Mouse (Mus musculus) embryonic facial prominence, embryonic 13.5 days (tissue): Measurements from ENCODE around the gene Rragd. TPM values are rescaled to one million over a fixed set of nuclear protein-coding genes. Genes with fewer than 3 reads are reported as not detected.
A peak's percentile ranks its signal among the peaks of the same experiment; 100 is the strongest.
"Not testable (repeated sequence)": the region's sequence is repeated elsewhere in the genome, so short reads cannot be mapped to it uniquely, and the experiment has no call there.

ENCODE experiments used
- ATAC-seq: fragments of 200-750 bp; cut with Nextera tagmentation; 2 replicates; pipeline ENCODE4 v1.8.0; 2017; ENCODE audit warnings: low read depth; ENCODE audit not compliant: insufficient number of reproducible peaks, insufficient read depth, low FRiP score, low TSS enrichment
- H3K27ac ChIP-seq: fragments of 300-500 bp; sonication (generic); 2 replicates; pipeline ENCODE4 v1.5.1; 2015; ENCODE audit warnings: moderate library complexity, mild to moderate bottlenecking, inconsistent platforms
- H3K27me3 ChIP-seq: fragments of 300-500 bp; sonication (generic); 2 replicates; pipeline ENCODE4 v1.6.1; 2015; ENCODE audit warnings: mild to moderate bottlenecking, inconsistent platforms
- H3K36me3 ChIP-seq: fragments of 300-500 bp; sonication (generic); 2 replicates; pipeline ENCODE4 v1.6.1; 2015; ENCODE audit warnings: mild to moderate bottlenecking, inconsistent platforms
- H3K4me1 ChIP-seq: fragments of 300-500 bp; sonication (generic); 2 replicates; pipeline ENCODE4 v1.6.1; 2015; ENCODE audit warnings: inconsistent platforms
- H3K4me2 ChIP-seq: fragments of 300-500 bp; sonication (generic); 2 replicates; pipeline ENCODE4 v1.6.1; 2015; ENCODE audit warnings: moderate library complexity, mild to moderate bottlenecking, inconsistent platforms
- H3K4me3 ChIP-seq: fragments of 300-500 bp; sonication (generic); 2 replicates; pipeline ENCODE4 v1.5.1; 2015; ENCODE audit warnings: mild to moderate bottlenecking, inconsistent platforms
- H3K9ac ChIP-seq: fragments of 300-500 bp; sonication (generic); 2 replicates; pipeline ENCODE4 v1.6.1; 2015; ENCODE audit warnings: mild to moderate bottlenecking, inconsistent platforms
- H3K9me3 ChIP-seq: fragments of 300-500 bp; sonication (generic); 2 replicates; pipeline ENCODE4 v1.6.1; 2016; ENCODE audit warnings: inconsistent platforms
- WGBS: fragments of 180-500 bp; shearing (Covaris S2); methylation state at CpG from one replicate; pipeline ENCODE4 v1.1.7; 2015; ENCODE audit warnings: mixed read lengths; 5-methylcytosine and 5-hydroxymethylcytosine counted together
- polyA plus RNA-seq: library from polyadenylated mRNA; unstranded; fragments of >200 nt; fragmentation: Nextera tagmentation; extraction: Ambion mirVana; gene quantifications from 2 replicates; pipeline ENCODE4 v1.2.1, GENCODE M21; 2015

Rragd gene
- polyA plus RNA-seq, 1 experiment from 2014 or later, result 9.9 TPM

- H3K9ac ChIP-seq, result no peak overlapping the region
- no peaks in the 10 kb centered on the region for H3K9me3 ChIP-seq
- 39% methylated on average over 2 of the region's 2 CpGs for WGBS
- H3K27ac ChIP-seq, result no peak overlapping the region
- H3K4me1 ChIP-seq, result peaks cover 10% of the 10 kb centered on the region
- peaks cover 4% of the 10 kb centered on the region; the same call in 1 of the 2 replicates for H3K27me3 ChIP-seq
- H3K4me3 ChIP-seq, result no peak overlapping the region
- H3K36me3 ChIP-seq, result no peaks in the 10 kb centered on the region
- H3K4me2 ChIP-seq, result no peak overlapping the region
- no peak for ATAC-seq
These were observed 26.4 kb upstream of the Rragd start for GRCm38 (mm10) chr4:32956423-32956822.

GRCm38 (mm10) chr4:32961394-32961793, 21.4 kb upstream of the Rragd start:
- Histone ChIP-seq H3K4me2 (no peak overlapping the region), H3K36me3 (no peaks in the 10 kb centered on the region), H3K4me1 (no peaks in the 10 kb centered on the region), H3K9ac (no peak overlapping the region), H3K27ac (no peak overlapping the region), H3K9me3 (no peaks in the 10 kb centered on the region), H3K4me3 (no peak overlapping the region), H3K27me3 (no peaks in the 10 kb centered on the region)
- 66% methylated on average over 3 of the region's 3 CpGs for WGBS
- ATAC-seq, result no peak

- not testable (repeated sequence) for H3K9me3 ChIP-seq, H3K36me3 ChIP-seq, H3K4me1 ChIP-seq, H3K27me3 ChIP-seq, H3K4me2 ChIP-seq, ATAC-seq, H3K9ac ChIP-seq, H3K4me3 ChIP-seq, H3K27ac ChIP-seq
- WGBS, result 92% methylated on average over 19 of the region's 19 CpGs
These were observed 18.2 kb upstream of the Rragd start for GRCm38 (mm10) chr4:32964619-32965018.

GRCm38 (mm10) chr4:32977331-32977730, 5.5 kb upstream of the Rragd start:
- WGBS, result 83% methylated on average over 4 of the region's 4 CpGs
- Histone ChIP-seq H3K9ac (no peak overlapping the region), H3K4me1 (peaks cover under 1% of the 10 kb centered on the region; the same call in 1 of the 2 replicates), H3K36me3 (no peaks in the 10 kb centered on the region), H3K4me3 (no peak overlapping the region), H3K4me2 (no peak overlapping the region), H3K27ac (no peak overlapping the region), H3K27me3 (peaks cover 12% of the 10 kb centered on the region), H3K9me3 (peaks cover 15% of the 10 kb centered on the region; the same call in 1 of the 2 replicates)
- ATAC-seq, result no peak

GRCm38 (mm10) chr4:32980061-32980460, 2.8 kb upstream of the Rragd start:
- 64% methylated on average over 3 of the region's 3 CpGs for WGBS
- no peak overlapping the region for H3K9ac ChIP-seq

GRCm38 (mm10) chr4:32981617-32982016, 1.2 kb upstream of the Rragd start:
- Histone ChIP-seq H3K27me3 (peaks cover 18% of the 10 kb centered on the region), H3K4me1 (peaks cover 16% of the 10 kb centered on the region), H3K9me3 (no peaks in the 10 kb centered on the region), H3K36me3 (no peaks in the 10 kb centered on the region), H3K9ac (no peak overlapping the region), H3K4me2 (no peak overlapping the region), H3K27ac (no peak overlapping the region), H3K4me3 (no peak overlapping the region)
- ATAC-seq, result no peak
- WGBS, result 10% methylated on average over 5 of the region's 5 CpGs

More at GRCm38 (mm10) chr4:32980061-32980460, 2.8 kb upstream of the Rragd start:
- ATAC-seq, result no peak
- no peaks in the 10 kb centered on the region for H3K9me3 ChIP-seq
- peaks cover 13% of the 10 kb centered on the region for H3K4me1 ChIP-seq
- no peaks in the 10 kb centered on the region for H3K36me3 ChIP-seq
- H3K27me3 ChIP-seq, result peaks cover 18% of the 10 kb centered on the region
- H3K4me2 ChIP-seq, result no peak overlapping the region
- no peak overlapping the region for H3K27ac ChIP-seq
- H3K4me3 ChIP-seq, result no peak overlapping the region

GRCm38 (mm10) chr4:32982041-32982715, 659 bp upstream of the Rragd start:
- Histone ChIP-seq H3K4me1 (peaks cover 16% of the 10 kb centered on the region), H3K27me3 (peaks cover 18% of the 10 kb centered on the region), H3K9me3 (no peaks in the 10 kb centered on the region), H3K4me2 (peak overlapping the region; percentile 100), H3K36me3 (no peaks in the 10 kb centered on the region), H3K27ac (no peak overlapping the region), H3K9ac (peak overlapping the region; percentile 80; the same call in 1 of the 2 replicates), H3K4me3 (peak overlapping the region; percentile 74)
- WGBS, result 2% methylated on average over 15 of the region's 15 CpGs
- peak; percentile 43; the same call in 1 of the 2 replicates for ATAC-seq

- Histone ChIP-seq H3K4me3 (peak overlapping the region; percentile 74), H3K27ac (peak overlapping the region; percentile 55; the same call in 1 of the 2 replicates), H3K36me3 (no peaks in the 10 kb centered on the region), H3K9me3 (no peaks in the 10 kb centered on the region), H3K4me2 (peak overlapping the region; percentile 100), H3K27me3 (peaks cover 18% of the 10 kb centered on the region), H3K4me1 (peaks cover 16% of the 10 kb centered on the region), H3K9ac (peak overlapping the region; percentile 80)
- under 1% methylated on average over 84 of the region's 94 CpGs for WGBS
- peak; percentile 54 for ATAC-seq
These were observed 629 bp downstream of the Rragd start for GRCm38 (mm10) chr4:32983176-32984155.

- Histone ChIP-seq H3K9me3 (no peaks in the 10 kb centered on the region), H3K27me3 (peaks cover 18% of the 10 kb centered on the region), H3K9ac (peak overlapping the region; percentile 80; the same call in 1 of the 2 replicates), H3K27ac (no peak overlapping the region), H3K4me1 (peaks cover 16% of the 10 kb centered on the region), H3K4me3 (peak overlapping the region; percentile 74), H3K36me3 (no peaks in the 10 kb centered on the region), H3K4me2 (peak overlapping the region; percentile 100)
- ATAC-seq, result no peak
- WGBS, result under 1% methylated on average over 13 of the region's 13 CpGs
These were observed 1.4 kb downstream of the Rragd start for GRCm38 (mm10) chr4:32984242-32984641.

- Histone ChIP-seq H3K27me3 (peaks cover 18% of the 10 kb centered on the region), H3K4me3 (peak overlapping the region; percentile 74), H3K9me3 (no peaks in the 10 kb centered on the region), H3K4me2 (peak overlapping the region; percentile 100), H3K36me3 (no peaks in the 10 kb centered on the region), H3K4me1 (peaks cover 16% of the 10 kb centered on the region), H3K9ac (peak overlapping the region; percentile 51; the same call in 1 of the 2 replicates), H3K27ac (no peak overlapping the region; the same call in 1 of the 2 replicates)
- no peak for ATAC-seq
- WGBS, result 8% methylated on average over 13 of the region's 13 CpGs
These were observed 2.2 kb downstream of the Rragd start for GRCm38 (mm10) chr4:32984801-32985675.

- Histone ChIP-seq H3K27me3 (peaks cover 18% of the 10 kb centered on the region), H3K27ac (no peak overlapping the region), H3K36me3 (no peaks in the 10 kb centered on the region), H3K4me3 (no peak overlapping the region), H3K9ac (no peak overlapping the region), H3K9me3 (no peaks in the 10 kb centered on the region), H3K4me2 (no peak overlapping the region), H3K4me1 (peaks cover 16% of the 10 kb centered on the region)
- 9% methylated on average over 3 of the region's 3 CpGs for WGBS
- ATAC-seq, result no peak
These were observed 2.8 kb downstream of the Rragd start for GRCm38 (mm10) chr4:32985684-32986083.
